Mouse (Mus musculus) T-helper 2 cell (primary cell): ENCODE data around the gene Zyx.

Source experiments
- in situ Hi-C: fragments of 300-600 bp; cut with MboI, MseI; formaldehyde crosslinking; loops from one replicate; pipeline ENCODE4 v1.15.1; 2025; ENCODE audit warnings: high pct_unique_total_duplicates

The Zyx gene

DNA sequence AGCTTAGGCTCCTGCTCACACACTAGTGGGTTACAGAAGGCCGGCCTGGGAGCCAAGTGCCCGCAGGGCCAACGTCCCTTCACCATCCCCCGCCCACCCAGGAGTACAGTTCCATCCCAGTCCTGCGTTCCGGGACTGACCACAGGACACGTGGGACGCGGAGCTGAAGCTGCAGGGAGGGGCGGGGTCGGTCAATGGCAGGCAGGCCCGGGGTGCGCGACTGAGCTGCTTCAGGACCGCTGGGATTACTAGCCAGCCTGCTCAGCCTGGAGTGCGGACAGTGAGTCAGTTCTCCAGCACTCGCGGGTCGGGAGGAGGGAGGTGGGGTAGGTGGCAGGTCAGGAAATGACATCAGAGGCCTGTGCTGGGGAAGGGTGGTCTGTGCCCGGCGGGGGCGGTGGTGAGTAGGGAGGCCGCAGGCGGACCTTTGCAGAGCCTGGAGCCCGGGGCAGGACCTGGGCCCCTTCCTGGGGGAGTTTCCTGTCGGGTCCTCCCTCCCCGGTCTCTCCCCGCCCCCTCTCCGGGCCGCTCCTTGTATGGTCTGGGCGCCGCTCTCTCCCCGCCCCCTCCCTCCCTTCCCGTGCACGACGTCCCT lies at the start of gene Zyx:
TSS of gene Zyx (plus strand) at position 205 of the 595 bp plus-strand sequence.
- in situ Hi-C loops: no loop called here

DNA sequence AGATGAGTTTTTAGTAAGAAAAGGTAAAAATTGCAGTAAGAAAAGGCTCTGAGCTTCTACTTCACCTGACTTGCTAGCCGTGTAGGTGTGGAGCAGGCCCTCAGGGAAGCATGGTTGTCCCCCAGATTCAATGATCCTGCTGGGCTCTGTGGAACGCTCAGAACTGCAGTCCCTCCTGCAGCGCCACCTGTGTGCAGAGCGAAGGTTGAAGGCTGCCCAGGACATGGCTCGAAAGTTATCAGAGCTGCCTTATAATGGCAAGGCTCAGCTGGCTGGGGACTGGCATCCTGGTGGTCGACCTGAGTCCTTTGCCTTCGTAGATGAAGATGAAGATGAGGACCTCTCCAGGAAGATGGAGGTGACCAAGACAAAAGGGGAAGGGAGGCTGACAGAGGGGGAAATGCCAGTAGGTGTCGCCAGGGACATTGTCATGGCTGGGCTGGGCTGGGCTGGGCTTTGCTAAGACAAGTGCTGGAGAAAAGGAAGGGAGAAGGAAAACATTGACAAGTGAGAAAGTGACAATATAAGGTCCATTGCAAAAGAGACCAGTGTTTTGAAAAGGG lies 39.5 kb upstream of the Zyx start:
- in situ Hi-C loops: loop anchor here (25.0 kb wide), 1 partner anchor 277 kb away; the partner anchor contains the start of gene Tcaf3

GRCm38 (mm10) chr6:42310427-42311053 lies 38.9 kb upstream of the Zyx start:
- in situ Hi-C loops: loop anchor here (25.0 kb wide), 1 partner anchor 277 kb away; the partner anchor contains the start of gene Tcaf3

DNA sequence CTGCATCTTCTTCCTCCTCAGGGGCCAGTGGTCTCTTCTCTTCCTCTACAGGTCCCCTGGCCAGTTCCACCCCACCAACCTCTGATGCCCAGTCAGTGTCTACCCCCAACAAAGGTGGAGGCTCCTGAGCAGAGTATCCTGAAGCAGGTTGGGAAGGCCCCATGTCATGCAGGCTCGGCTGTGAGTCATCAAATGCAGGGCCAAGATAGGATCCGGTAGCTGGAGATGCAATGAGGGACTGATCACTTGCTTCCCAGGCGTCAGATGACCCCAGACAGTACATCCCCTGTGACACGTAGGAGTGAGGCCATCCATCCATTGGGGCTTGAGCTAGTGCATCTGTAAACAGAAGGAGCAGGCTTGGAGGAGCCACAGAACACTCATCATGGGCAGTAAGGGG lies 31.1 kb upstream of the Zyx start:
- in situ Hi-C loops: loop anchor here (5.0 to 25.0 kb wide), 2 partner anchors 59 to 269 kb away; partner anchors contain the start of gene Tcaf3

GRCm38 (mm10) chr6:42323371-42324066 lies 25.9 kb upstream of the Zyx start:
- in situ Hi-C loops: loop anchor here (25.0 kb wide), 1 partner anchor 264 kb away; the partner anchor contains the start of gene Tcaf3

GRCm38 (mm10) chr6:42324067-42324481 lies 25.4 kb upstream of the Zyx start:
- in situ Hi-C loops: loop anchor here (25.0 kb wide), 1 partner anchor 263 kb away; the partner anchor contains the start of gene Tcaf3

GRCm38 (mm10) chr6:42324482-42325267 lies 24.8 kb upstream of the Zyx start, which contains the start of gene Fam131b:
Fam131b (minus strand) TSS chr6:42324643.
- in situ Hi-C loops: loop anchor here (25.0 kb wide), 1 partner anchor 263 kb away; the partner anchor contains the start of gene Tcaf3

GRCm38 (mm10) chr6:42325268-42325609 lies 24.2 kb upstream of the Zyx start:
- in situ Hi-C loops: no loop called here

DNA sequence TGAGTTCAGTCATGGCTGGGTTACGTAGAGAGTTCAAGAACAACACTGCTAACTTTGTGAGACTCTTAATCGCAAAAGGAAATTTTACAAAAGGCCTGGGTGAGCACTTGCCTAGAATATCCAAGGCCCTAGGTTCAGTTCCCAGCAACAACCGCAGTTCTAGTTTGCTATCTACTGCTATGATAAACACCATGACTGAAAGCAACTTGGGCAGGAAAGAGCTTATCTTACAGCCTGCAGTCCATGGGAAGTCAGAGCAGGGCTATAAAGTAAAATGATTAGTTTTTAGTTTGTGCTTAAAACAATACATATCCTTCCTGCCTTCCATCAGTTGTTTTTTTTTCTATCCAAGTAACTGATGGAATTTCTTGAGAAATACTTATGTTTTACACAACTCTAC lies 22.9 kb upstream of the Zyx start:
- in situ Hi-C loops: no loop called here

GRCm38 (mm10) chr6:42328757-42329156 lies 20.7 kb upstream of the Zyx start:
- in situ Hi-C loops: no loop called here

DNA sequence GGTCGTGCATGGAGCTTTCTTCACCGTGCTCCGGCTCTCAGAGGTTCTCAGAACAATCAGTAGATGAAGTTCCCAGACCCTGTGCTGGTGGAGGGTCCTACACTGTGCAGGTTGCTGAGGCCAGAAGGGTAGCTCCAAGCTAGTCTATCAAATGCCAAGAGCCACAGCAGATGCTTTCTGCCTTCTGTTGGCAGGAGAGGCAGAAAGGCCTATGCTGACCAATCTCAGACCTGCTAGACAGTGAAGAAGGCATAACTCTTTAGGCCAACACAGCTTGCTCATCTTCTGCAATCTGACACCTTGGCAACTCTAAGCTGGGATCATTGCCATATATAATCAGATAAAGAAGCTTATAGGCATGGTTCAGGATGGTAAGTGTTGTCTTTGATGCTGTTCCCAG lies 19.2 kb upstream of the Zyx start:
- in situ Hi-C loops: no loop called here

- in situ Hi-C loops: no loop called here
Measured at GRCm38 (mm10) chr6:42330946-42331345, 18.5 kb upstream of the Zyx start.

GRCm38 (mm10) chr6:42339189-42339588 lies 10.2 kb upstream of the Zyx start:
- in situ Hi-C loops: no loop called here

DNA sequence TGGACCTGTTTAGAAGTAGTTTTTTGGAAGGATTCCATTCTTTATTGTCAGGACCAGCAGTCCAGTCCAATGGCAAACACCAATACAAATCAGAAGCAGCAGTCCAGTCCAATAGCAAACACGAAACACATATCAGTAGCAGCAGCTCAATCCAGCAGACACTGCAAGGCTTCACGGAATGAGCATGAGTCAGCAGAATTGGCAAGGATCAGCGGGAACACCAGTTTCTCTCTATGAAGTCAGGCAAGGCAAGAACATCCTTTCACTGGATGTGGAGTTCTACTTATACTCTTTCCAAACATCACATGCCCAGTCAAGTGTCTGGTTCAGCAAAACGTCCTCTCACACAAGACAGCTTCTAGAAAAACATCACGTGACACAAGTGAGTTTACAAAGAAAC lies 9.4 kb upstream of the Zyx start:
- in situ Hi-C loops: no loop called here

DNA sequence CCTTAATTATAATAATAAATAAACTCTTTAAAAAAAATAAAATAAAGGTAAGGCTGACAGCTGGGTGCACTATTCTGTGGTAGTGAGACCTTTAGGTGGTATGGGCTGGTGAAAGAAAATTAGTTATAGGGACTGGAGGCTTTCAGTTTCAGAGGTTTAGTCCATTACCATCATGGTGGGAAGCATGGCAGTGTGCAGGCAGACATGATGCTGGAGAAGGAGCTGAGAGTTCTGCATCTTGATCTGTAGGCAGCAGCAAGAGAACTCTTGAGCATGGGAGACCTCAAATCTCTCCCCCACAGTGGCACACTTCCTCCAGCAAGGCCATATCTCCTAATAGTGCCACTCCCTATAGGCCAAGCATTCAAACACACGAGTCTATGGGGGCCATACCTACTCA lies 7.3 kb upstream of the Zyx start:
- in situ Hi-C loops: no loop called here

GRCm38 (mm10) chr6:42343361-42344120 lies 5.9 kb upstream of the Zyx start:
- in situ Hi-C loops: no loop called here

GRCm38 (mm10) chr6:42344255-42344654 lies 5.2 kb upstream of the Zyx start:
- in situ Hi-C loops: no loop called here

GRCm38 (mm10) chr6:42348281-42349005 lies 987 bp upstream of the Zyx start:
- in situ Hi-C loops: no loop called here

GRCm38 (mm10) chr6:42349006-42349425 lies 414 bp upstream of the Zyx start:
- in situ Hi-C loops: no loop called here
